Mouse (Mus musculus) megakaryocyte progenitor cell, adult 5-6 weeks (primary cell): ENCODE results near the gene Mgat4c. TPM values are rescaled to one million over a fixed set of nuclear protein-coding genes. Genes with fewer than 3 reads are reported as not detected.
A peak's percentile ranks its signal among the peaks of the same experiment; 100 is the strongest.

Source experiments
- ATAC-seq: replicated peaks from 2 replicates; pipeline ENCODE4 v1.8.0; 2016; ENCODE audit warnings: mild to moderate bottlenecking, moderate TSS enrichment, inconsistent platforms; ENCODE audit not compliant: poor library complexity
- total RNA-seq, 2 experiments: library from RNA; stranded (forward) in 1 of 2; stranded (reverse) in 1 of 2; fragments of 157-497, 149-512 nt in 1 of 2; fragments of 200-1000 nt in 1 of 2; gene quantifications; 2 replicates each; pipeline versions ENCODE4 v1.2.3 to v1.2.4; 2015 to 2017

Gene Mgat4c
- total RNA-seq (2015) (not detected in 2 replicates), total RNA-seq (2017) (0.21 TPM in 1 of 2 replicates, not detected in the other)

DNA sequence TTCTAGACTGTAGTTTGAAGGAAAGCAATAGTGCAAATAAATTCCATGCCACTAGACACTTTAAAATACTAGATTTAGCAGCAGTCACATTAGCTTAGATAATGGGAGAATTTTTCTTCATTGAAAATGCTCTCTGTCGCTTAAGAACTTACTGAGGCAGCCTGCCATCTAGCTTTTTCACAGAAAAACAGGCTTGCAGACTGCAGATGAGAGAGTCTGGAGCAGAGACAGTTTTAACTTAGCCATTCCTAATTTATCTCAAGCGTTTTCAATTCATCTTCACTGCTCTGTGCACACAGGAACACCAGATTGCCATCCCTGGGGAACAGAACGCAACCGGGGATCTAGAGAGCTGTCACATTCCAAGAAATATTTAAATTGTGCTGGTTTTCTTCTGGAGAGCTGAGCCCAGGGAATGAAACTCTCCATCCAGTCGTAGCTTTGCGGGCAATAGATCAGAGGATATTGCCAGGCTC is at the start of gene Mgat4c:
Gene Mgat4c (plus strand): TSS at position 51 of the 476 bp plus-strand sequence.
- no peak for ATAC-seq

DNA sequence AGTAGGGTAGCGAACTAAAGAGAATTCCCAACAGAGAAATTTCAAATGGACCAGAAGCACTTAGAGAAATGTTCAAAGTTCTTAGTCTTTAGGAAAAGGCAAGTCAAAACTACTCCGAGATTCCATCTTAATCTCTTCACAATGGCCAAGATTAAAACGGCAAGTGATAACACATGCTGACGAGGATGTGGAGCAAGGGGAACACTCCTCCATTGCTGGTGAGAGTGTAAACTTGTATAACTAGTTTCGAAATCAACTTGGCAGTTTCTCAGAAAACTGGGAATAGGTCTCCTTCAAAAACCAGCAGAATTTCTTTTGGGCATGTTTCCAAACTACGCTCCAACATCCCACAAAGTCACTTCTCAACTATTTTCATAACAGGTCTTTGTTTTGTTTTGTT is 46.0 kb upstream of the Mgat4c start:
- ATAC-seq, result no peak

DNA sequence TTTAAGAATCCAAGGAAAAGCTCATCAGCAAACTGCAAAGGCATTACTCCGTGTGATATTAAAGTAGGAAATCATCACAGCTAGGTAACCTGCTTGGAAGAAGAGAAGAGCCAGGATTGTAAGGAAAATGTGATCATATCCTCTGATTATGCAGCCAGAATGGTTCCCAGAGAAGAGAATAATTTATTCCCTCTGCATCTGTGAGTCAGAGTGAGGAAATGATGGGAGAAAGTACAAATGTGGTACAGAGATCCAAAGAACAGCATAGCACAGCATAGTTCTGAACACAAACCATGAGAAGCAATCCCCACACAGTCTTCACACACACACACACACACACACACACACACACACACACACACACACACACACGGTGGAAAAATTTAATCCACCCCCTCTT is 40.2 kb upstream of the Mgat4c start:
- no peak for ATAC-seq

DNA sequence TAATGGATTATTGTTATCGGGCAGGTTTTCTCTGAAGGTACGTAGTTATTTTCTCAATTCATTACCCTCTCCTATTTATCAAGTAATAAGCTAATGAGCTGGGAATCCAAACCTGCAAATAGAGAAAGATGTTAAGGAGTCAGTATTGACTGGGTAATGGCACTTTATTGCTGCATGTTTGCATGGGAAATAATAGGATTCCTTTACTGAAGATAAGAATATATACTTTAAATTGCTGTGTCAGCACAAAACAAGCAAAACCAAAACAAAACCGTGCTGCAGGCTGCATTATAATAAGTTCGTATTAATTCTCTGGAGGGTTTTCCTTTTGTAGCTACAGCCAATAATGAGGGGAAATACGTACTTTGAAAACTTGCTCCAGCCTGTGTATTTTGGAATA is 627 bp downstream of the Mgat4c start:
- ATAC-seq, result no peak

DNA sequence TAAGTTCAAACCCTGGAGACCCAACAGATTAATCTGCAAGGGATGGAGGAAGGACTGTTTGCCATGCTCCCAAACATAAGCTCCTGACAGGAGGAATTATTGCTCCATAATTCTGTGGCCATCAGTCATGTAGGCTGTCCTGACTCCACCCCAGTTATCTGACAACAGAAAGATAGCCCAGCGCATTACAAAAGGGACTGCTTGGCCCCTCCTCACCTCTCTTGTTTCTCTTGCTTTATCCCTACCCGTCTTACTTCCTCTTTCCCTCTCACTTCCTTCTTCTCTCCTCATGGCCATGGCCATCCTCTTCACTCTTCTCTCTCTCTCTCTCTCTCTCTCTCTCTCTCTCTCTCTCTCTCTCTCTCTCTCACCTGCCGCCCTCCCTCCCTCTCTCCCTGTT is 80.5 kb downstream of the Mgat4c start:
- ATAC-seq, result peak; percentile 98

DNA sequence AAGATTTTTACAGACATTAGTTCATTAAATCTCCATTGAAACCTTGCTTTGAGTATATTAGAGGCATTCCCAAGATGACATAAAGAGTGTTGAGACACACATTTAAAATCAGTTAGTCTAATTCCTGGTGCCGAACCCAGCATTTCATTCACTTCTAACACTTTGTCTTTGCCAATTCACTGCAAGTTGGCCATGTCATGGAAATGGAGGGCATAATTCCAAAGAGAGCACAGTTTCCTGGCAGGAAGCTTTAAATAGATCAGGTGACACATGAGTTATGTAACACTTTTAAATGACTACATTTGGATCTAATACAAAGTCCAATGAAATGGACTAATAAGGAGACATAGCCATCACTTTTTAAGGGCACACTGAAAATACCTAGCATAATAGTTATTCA is 89.4 kb downstream of the Mgat4c start:
- no peak for ATAC-seq

DNA sequence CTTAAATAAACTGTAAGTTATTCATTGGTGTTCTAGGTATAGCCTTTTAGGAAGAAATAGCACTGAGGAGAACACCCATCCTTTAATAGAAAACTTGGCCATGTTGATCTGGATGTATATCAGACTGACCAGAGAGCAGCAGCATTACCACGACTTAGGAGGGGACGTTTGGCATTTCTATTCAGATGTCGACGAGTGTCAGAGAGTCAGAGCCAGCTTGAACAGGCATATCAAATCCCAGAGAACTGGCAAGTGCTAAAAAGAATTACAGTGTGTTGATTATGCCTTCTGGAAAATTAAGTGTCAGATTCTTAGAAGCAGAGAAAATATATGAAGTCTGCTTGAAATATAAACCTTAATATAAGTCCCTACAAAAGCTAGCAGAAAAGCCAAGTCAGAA is 89.9 kb downstream of the Mgat4c start:
- ATAC-seq, result no peak

DNA sequence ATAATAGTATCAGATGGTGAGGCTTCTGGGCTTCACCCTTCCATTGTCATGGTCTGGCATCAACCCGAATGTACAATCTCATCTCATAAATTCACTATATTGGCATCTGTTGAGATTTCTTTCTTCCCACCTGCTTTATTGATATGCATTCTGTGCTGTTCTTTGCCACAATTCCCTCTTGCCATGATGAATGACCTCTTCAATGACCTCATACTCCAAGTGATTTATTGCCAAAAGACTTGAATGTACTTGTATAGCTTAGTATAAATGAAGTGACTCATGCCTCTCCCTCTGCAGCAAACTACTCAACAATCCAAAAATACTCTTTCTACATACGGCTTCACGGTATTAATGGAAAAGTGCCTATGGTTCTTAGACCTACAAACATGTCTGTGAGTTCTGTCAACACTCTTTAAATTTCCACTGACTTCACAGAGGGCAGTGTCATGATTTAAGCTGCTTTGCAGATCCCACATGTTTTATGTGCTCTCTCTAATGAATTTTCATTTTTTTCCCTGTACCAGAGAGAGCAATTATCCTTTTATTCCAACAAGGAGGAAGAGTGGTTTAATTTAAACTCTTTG is 102.0 kb downstream of the Mgat4c start:
- no peak for ATAC-seq

DNA sequence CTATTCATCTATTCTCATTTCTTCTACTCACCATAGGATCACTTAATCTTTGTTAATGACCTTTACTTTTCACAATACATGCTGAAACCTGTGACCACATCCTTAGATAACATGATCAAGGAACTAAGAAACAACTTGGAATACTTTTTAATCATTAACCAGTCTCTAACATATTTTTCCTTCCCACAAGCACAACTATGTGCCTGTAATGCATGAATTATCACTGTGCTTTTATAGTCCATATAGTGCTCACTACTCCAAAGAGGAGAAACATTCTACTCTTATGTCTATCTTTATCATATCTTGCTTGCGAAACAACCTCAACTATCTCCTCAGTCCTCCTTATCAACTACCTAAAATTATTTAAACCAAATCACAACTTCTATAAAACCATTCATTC is 114.2 kb downstream of the Mgat4c start:
- ATAC-seq, result no peak

DNA sequence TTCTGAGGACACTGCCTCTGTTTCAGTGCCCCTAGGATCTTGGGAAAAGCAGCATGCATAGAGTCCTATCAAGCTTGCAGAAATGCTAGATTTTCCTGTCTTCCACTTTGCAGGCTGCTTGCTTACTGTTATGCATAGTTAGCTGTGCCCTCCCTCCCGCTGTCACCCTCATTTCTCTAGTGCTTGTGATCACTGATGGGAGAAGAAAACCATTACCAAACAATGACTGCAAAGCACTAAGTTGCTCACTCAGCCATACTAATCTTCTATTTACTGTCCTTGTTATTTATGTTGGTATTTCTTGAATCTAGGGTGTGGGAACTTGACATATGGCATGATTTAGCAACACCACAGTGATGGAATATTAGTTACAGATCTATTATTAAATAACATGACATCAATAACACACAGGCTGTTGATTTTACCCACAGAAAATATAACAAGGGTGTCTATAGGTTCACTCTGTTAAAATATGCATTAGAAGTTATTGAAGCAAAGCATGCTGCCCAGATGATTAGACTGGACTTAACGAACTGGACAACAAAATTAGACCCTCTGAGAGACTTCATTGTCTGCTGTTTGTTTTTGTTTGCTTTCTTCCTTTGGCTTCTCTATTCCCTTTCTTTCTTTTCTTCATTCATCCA is 117.7 kb downstream of the Mgat4c start:
- ATAC-seq, result no peak

DNA sequence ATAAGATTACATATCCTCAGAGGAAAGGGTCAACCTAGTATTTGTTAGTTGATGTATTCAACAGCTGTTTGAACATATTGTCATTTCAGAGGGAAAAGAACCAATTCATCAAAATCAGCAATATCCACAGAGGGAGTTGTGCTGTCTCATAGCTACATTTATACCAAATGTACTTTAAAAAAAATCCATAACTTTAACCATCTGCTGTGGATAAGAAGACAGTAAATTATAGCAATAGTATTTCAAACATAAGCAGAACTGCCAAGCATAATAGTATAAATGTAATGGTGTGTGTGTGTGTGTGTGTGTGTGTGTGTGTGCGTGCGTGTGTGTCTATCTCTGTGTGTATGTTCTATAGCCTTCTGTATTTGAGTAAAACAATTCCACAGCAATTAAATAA is 127.5 kb downstream of the Mgat4c start:
- ATAC-seq, result no peak

DNA sequence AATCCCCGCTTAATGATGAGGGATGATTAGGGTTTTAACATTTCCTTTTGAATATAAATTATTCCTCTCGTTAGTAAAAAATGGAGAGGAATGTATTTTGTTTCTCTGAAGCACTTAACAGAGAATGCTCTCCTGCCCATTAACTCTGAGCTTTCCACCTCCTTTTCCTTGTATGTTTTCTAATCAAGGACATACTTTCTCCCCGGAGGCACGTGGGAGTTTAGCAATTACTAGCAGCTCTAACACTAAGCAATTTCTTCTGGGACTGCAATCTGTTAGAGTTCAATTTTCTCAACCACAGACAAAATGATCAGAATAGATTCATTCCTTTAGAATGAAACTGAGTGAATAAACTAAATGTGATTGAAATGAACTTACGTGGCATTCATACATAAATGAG is 135.6 kb downstream of the Mgat4c start:
- no peak for ATAC-seq

DNA sequence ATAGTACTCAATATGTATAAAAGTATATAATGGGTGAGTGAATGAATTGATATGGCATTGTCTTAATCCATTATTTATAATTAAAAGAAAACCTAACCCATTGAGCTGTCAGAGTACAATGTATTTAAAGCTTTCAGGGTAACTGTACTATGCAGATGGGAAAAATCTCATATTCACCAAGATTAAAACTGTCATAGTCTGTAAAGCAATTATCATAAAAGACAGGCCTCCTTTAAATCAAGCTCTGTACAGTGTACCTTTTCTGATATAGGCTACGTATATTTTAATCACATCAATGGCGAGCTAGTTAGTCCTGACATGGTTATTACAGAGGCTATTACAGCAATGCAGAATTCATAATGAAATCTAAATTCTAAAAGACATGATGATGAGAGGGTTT is 146.7 kb downstream of the Mgat4c start:
- ATAC-seq, result no peak

DNA sequence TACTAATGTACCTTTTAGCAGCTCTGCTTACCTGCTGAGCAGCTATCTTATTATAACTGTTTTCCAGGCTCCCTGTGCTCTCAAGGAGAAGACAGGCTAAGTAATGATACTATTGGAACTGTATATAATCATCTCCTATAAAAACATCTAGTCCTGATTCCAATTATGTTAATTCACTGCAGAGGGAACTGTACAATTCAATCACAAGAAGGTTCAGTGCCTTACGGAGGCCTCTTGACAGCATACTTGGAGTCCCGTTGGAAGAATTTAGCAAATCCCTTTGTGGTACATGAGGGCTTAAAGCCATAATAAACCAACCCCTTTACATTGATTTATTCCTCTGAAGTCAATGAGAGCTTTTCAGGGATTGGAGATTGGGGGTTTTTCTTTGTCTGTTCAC is 174.8 kb downstream of the Mgat4c start:
- no peak for ATAC-seq

DNA sequence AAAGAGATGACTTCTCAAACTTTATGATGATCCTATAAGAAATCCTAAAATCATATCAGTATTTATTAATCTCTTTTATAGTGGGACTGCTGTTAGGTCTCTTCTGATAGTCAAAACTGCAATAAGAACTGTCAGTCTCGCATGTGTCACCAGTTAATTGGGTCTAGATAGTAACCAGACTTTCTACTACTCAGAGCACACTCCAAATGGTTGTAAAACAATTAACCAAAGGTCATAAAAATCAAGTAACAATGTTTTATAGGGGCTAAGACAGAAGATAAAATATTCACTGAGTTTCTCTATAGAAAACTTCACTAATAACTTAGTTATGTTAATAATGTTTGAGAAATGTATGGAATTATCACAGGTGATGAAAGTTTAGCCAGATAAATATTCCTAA is 208.6 kb downstream of the Mgat4c start:
- no peak for ATAC-seq

DNA sequence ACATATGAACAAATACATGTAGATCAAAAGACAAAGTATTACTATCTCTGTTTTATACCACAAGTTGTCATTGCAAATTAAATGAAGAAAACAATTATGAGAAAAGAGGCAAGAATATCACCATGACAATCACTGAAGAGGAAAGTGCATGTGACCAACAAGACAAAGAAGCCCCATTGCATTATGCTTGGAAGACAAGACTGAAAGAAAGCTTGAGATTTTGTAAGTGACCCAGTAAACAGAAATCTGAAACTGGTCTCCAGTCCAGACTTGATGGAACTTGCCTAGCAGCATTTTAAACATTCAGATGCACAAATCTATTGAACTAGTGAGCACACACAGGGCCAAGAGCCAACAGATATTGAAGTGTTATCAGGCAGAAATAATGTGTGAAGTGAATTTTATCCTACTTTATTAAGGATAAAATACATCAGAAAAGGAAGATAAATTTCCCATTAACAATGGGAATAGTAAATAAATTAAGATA is 236.1 kb downstream of the Mgat4c start:
- no peak for ATAC-seq

DNA sequence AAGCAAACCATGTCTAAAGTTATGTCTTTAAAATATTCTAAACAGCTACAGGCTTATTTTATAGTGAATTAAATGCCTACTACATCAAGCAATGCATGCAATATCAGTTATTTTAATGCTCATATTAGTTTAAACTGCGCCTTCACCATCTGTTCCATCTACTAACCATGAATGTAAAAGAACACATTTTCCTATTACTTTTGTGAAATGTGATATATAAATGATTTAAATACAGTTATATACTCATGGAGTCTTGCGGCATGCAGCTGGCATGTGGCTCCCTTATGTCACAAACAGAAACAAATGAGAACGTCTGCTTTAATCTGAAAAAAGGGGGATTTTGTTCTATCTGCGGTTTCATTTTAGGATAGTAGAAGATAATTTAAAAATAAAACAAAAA is 316.3 kb downstream of the Mgat4c start:
- ATAC-seq, result no peak

DNA sequence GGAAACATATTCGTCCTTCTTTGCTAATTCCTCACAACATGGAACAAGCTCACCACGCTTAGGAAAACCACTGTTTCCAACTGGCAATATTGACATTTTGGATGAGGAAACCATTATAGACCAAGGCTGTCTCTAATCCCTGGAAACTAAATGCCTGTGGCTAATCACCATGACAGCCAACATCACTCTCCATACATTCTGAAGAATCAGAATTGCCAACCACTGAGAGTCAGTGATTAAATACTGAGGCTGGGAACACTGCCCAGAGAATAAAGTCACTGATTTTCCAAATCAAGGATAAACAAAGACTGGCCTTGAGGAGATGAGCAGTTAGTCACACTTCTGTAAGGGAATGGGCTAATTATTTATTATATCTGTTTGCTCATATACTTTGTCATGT is 361.2 kb downstream of the Mgat4c start:
- ATAC-seq, result no peak

DNA sequence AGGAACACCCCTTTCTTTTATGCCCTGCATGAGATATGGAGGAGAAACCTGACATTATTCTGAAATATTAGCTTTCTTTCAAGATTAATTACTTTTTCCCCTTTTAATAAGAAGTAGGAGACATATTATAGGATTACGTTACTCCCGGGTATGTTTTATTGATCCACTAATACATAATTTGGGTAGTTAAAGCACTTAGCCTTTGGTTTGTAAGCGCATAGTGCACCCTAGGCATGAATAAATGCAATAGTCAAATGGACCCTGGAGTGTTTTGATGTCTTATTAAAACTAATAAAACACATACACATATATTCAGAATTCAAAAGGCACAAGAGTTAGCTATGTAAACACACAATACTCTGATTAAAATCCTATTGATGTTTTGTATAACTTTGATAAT is 374.9 kb downstream of the Mgat4c start:
- no peak for ATAC-seq

DNA sequence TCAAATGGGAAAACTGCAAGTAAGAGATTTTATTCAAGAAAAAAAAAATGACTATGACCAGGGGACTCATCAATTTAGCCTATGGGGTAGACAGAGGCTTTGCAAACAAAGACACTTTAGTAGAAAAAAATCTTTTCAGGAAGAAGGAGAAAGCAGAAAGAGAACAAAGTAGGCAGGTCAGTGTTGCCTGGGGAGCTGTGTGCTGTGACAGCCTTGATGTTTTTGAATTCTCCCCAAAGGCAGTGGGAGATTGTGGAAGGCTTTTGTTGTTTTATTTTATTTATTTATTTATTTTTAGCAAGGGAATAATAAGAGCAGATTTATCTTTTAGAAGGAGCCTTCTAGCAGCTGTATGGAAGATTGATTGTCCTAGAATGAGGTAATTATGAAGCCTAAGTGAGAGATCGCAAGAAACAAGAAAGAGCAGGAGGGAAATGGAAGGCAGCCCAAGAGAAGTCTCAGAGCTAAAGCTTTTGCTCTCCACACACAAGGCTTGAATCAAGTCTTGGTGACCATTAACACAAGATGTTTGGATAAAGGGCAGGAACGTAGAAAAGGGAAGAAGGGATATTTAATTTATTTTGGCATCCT is 375.8 kb downstream of the Mgat4c start:
- ATAC-seq, result no peak

DNA sequence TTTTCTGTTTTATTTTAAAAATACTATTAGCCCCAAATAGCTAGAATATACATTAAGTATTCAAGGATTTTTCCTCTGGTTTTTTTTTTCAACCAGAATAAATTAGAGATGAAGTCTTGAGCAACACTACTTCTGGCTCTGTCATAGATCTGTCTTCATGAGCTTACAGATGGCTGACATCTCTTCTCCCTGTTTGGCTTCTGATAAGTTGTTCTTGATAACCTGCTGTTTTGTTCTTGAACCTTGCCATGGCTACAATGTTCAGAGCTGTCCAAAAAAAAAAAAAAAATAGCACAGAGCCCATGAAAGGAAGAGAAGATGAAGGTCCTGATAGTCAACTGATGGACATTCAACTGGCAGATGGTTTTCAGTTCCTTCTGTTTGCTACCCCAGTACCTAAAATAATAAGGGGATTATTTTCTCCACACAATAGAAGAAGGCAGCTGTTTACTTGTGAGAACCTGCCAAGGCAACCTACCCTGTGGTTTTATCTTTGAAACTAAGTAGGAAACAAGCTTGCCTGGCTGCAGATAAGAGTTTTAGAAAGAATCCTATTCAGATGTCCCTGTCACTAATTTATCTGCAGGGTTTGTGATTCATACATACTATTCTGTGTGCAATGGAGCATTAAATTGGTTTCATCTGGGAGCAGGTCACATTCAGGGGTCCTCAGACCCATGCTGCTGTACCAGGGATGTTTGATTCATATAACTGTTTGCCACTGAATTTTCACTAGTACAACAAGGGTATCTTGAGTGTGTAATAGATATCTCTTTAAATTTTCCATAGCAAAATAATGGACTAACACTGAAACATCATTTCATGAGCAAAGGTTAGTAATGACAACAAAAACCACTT is 393.5 kb downstream of the Mgat4c start:
- ATAC-seq, result peak; percentile 55
